Mouse (Mus musculus): Measurements from ENCODE around the gene Slc25a47. TPM values are rescaled to one million over a fixed set of nuclear protein-coding genes. Genes with fewer than 3 reads are reported as not detected.
A peak's percentile ranks its signal among the peaks of the same experiment; 100 is the strongest.
"Not testable (repeated sequence)": the region's sequence is repeated elsewhere in the genome, so short reads cannot be mapped to it uniquely, and the experiment has no call there.

Gene Slc25a47
- polyA plus RNA-seq, 2 experiments: 3.4 to 3.9 TPM

GRCm38 (mm10) chr12:108848033-108848432 lies 12.2 kb downstream of the Slc25a47 start:
- WGBS (ENCODE audit: insufficient replicate concordance): 65% methylated on average over 3 of the region's 3 CpGs
- not testable (repeated sequence) for H3K36me3 ChIP-seq (replicated peaks; ENCODE audit: control insufficient read depth, insufficient read depth, low read depth); DNase-seq (ENCODE audit: low read depth in 3 of 3, low spot score in 3 of 3); H3K4me3 ChIP-seq (ENCODE audit: insufficient read depth in 1 of 2, low read depth in 2 of 2, low read length in 2 of 2); H3K9ac ChIP-seq (replicated peaks); H3K9me3 ChIP-seq (ENCODE audit: control insufficient read depth, low read length); H3K27me3 ChIP-seq (ENCODE audit: control insufficient read depth, insufficient read depth, low read length); ATAC-seq (ENCODE audit: insufficient read depth); H3K4me2 ChIP-seq (ENCODE audit: low read depth); H3K27ac ChIP-seq
- peak; percentile 50 for TF ChIP-seq CTCF (IDR thresholded peaks at IDR 0.05; ENCODE audit: low read depth)
- H3K4me1 ChIP-seq (replicated peaks; ENCODE audit: control insufficient read depth in 2 of 2, insufficient read depth in 2 of 2, low read length in 1 of 2): peaks cover 0 to 16% of the 10 kb centered on the region in 2 experiments; a peak in 3 of 4 replicates

DNA sequence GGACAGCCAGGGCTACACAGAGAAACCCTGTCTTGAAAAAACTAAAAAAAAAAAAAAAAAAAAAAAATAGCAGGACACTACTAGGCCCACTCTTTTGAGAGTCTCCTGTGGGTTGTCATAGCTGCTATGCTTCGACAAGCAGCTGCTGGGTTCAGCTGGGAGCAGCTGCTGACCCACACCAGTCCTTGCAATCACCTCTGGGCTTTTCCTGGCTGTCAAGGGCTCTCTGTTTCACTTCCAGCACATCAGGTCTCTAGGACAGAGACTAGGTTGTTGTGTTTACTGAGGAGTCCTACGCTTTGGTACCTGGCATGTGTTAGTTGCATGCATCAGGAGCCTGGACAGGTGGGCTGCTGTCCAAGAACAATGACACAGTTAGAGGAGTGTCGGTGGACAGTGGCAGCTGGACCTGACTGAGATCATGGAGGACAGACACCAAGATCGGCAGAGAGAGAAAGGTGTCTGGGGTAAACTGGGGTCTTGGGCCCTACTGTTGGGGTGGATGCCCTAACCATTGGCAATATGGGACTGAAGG lies 13.7 kb downstream of the Slc25a47 start:
- no peak overlapping the region for H3K27ac ChIP-seq
- H3K36me3 ChIP-seq (replicated peaks; ENCODE audit: control insufficient read depth, insufficient read depth, low read depth): no peaks in the 10 kb centered on the region
- ATAC-seq (ENCODE audit: insufficient read depth) (no peak), DNase-seq (ENCODE audit: low read depth in 3 of 3, low spot score in 3 of 3) (no peak)
- H3K4me2 ChIP-seq (ENCODE audit: low read depth): no peak overlapping the region
- peaks cover 0 to 16% of the 10 kb centered on the region in 2 experiments; a peak in 3 of 4 replicates for H3K4me1 ChIP-seq (replicated peaks; ENCODE audit: control insufficient read depth in 2 of 2, insufficient read depth in 2 of 2, low read length in 1 of 2)
- H3K9me3 ChIP-seq (ENCODE audit: control insufficient read depth, low read length): no peaks in the 10 kb centered on the region
- 71% methylated on average over 4 of the region's 4 CpGs for WGBS (ENCODE audit: insufficient replicate concordance)
- H3K9ac ChIP-seq (replicated peaks): no peak overlapping the region
- no peaks in the 10 kb centered on the region for H3K27me3 ChIP-seq (ENCODE audit: control insufficient read depth, insufficient read depth, low read length)
- TF ChIP-seq EP300 (IDR thresholded peaks at IDR 0.05; ENCODE audit: low read depth): no peak
- TF ChIP-seq CTCF (IDR thresholded peaks at IDR 0.05; ENCODE audit: low read depth): no peak
- H3K4me3 ChIP-seq (ENCODE audit: insufficient read depth in 1 of 2, low read depth in 2 of 2, low read length in 2 of 2): no peak overlapping the region

DNA sequence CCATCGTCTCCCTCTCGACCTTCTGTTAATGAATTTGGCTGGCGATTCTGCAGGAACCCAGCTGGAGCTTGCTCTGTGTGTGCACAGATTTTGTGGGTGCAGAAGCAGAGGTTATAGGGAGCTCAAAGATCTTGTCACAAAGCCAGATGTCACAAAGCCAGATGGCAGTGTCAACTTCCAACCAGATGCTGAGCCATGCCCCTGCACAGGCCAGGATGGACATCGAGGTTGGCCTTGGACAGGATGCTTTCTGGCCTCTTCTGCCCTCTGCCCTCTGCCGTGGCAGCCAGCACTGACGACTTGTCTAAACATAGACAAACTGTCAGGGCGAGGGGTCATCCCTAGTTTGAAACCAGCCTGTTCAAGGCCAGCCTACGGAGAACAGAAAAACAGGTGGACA lies 14.3 kb downstream of the Slc25a47 start:
- Histone ChIP-seq H3K27ac (no peak overlapping the region), H3K4me1 (replicated peaks; ENCODE audit: control insufficient read depth in 2 of 2, insufficient read depth in 2 of 2, low read length in 1 of 2) (peaks cover 0 to 16% of the 10 kb centered on the region in 2 experiments; a peak in 3 of 4 replicates), H3K36me3 (replicated peaks; ENCODE audit: control insufficient read depth, insufficient read depth, low read depth) (no peaks in the 10 kb centered on the region), H3K9me3 (ENCODE audit: control insufficient read depth, low read length) (no peaks in the 10 kb centered on the region), H3K4me3 (ENCODE audit: insufficient read depth in 1 of 2, low read depth in 2 of 2, low read length in 2 of 2) (no peak overlapping the region), H3K4me2 (ENCODE audit: low read depth) (no peak overlapping the region), H3K9ac (replicated peaks) (no peak overlapping the region), H3K27me3 (ENCODE audit: control insufficient read depth, insufficient read depth, low read length) (no peaks in the 10 kb centered on the region)
- DNase-seq (ENCODE audit: low read depth in 3 of 3, low spot score in 3 of 3) (no peak), ATAC-seq (ENCODE audit: insufficient read depth) (peak; percentile 58)
- 61% methylated on average over 8 of the region's 8 CpGs for WGBS (ENCODE audit: insufficient replicate concordance)
- TF ChIP-seq EP300 (IDR thresholded peaks at IDR 0.05; ENCODE audit: low read depth): 0 out of 2 replicates have a peak, but pooled peaks have one; percentile 10
- TF ChIP-seq CTCF (IDR thresholded peaks at IDR 0.05; ENCODE audit: low read depth): no peak

DNA sequence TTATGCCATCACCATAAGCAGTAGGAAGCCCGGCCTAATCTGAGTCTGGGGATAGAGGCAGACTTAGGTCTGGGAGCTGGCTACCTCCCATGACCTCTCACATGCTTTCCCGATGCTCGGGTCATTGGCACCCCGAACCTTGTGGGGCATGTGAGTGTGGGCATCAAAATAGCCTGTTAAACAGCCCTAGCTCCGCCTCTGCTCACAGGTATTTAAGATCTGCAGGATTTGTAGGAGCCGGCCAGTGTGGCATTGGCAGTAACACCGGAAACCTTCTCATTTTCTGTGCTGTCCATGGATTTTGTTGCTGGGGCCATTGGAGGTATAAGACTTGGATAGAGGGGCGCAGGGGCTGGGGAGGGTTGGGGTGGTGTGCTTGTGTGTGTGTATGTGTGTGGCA lies 15.0 kb downstream of the Slc25a47 start:
- no peak overlapping the region for H3K4me3 ChIP-seq (ENCODE audit: insufficient read depth in 1 of 2, low read depth in 2 of 2, low read length in 2 of 2)
- no peak for DNase-seq (ENCODE audit: low read depth in 3 of 3, low spot score in 3 of 3)
- no peak overlapping the region for H3K4me2 ChIP-seq (ENCODE audit: low read depth)
- H3K4me1 ChIP-seq (replicated peaks; ENCODE audit: control insufficient read depth in 2 of 2, insufficient read depth in 2 of 2, low read length in 1 of 2): peaks cover 0 to 10% of the 10 kb centered on the region in 2 experiments; a peak in 3 of 4 replicates
- no peak for TF ChIP-seq CTCF (IDR thresholded peaks at IDR 0.05; ENCODE audit: low read depth)
- TF ChIP-seq EP300 (IDR thresholded peaks at IDR 0.05; ENCODE audit: low read depth): no peak
- ATAC-seq (ENCODE audit: insufficient read depth): no peak
- no peak overlapping the region for H3K27ac ChIP-seq
- WGBS (ENCODE audit: insufficient replicate concordance): 72% methylated on average over 8 of the region's 8 CpGs
- H3K9me3 ChIP-seq (ENCODE audit: control insufficient read depth, low read length): no peaks in the 10 kb centered on the region
- H3K36me3 ChIP-seq (replicated peaks; ENCODE audit: control insufficient read depth, insufficient read depth, low read depth): no peaks in the 10 kb centered on the region
- no peak overlapping the region for H3K9ac ChIP-seq (replicated peaks)
- no peaks in the 10 kb centered on the region for H3K27me3 ChIP-seq (ENCODE audit: control insufficient read depth, insufficient read depth, low read length)

GRCm38 (mm10) chr12:108852822-108853221 lies 17.0 kb downstream of the Slc25a47 start:
- whole genome bisulfite sequencing (ENCODE audit: insufficient replicate concordance): 65% methylated on average over 8 of the region's 8 CpGs
- TF ChIP-seq EP300 (IDR thresholded peaks at IDR 0.05; ENCODE audit: low read depth) (no peak), CTCF (IDR thresholded peaks at IDR 0.05; ENCODE audit: low read depth) (no peak)
- H3K9me3 ChIP-seq (ENCODE audit: control insufficient read depth, low read length): no peaks in the 10 kb centered on the region
- no peaks in the 10 kb centered on the region for H3K27me3 ChIP-seq (ENCODE audit: control insufficient read depth, insufficient read depth, low read length)
- DNase-seq (ENCODE audit: low read depth in 3 of 3, low spot score in 3 of 3) (no peak), ATAC-seq (ENCODE audit: insufficient read depth) (no peak)
- H3K36me3 ChIP-seq (replicated peaks; ENCODE audit: control insufficient read depth, insufficient read depth, low read depth): no peaks in the 10 kb centered on the region
- H3K9ac ChIP-seq (replicated peaks): no peak overlapping the region
- no peak overlapping the region for H3K4me3 ChIP-seq (ENCODE audit: insufficient read depth in 1 of 2, low read depth in 2 of 2, low read length in 2 of 2)
- no peak overlapping the region for H3K4me2 ChIP-seq (ENCODE audit: low read depth)
- H3K27ac ChIP-seq: no peak overlapping the region
- peaks cover 0 to 10% of the 10 kb centered on the region in 2 experiments; a peak in 1 of 4 replicates for H3K4me1 ChIP-seq (replicated peaks; ENCODE audit: control insufficient read depth in 2 of 2, insufficient read depth in 2 of 2, low read length in 1 of 2)
